Mouse (Mus musculus) heart, postnatal 36 days (tissue): ENCODE data around the gene Sox21. TPM values are rescaled to one million over a fixed set of nuclear protein-coding genes. Genes with fewer than 3 reads are reported as not detected.
A peak's percentile ranks its signal among the peaks of the same experiment; 100 is the strongest.

Experiments
- DNase-seq, 2 experiments: peaks; one replicate each; pipeline ENCODE4 v3.0.0; 2021 to 2022
- intact Hi-C: fragments of 180-260 bp; cut with DNase I; formaldehyde crosslinking; loops from one replicate; pipeline ENCODE4 v1.15.1; 2025
- total RNA-seq, 2 experiments: library from RNA; stranded (reverse); gene quantifications; 2 replicates each; pipeline ENCODE4 v1.2.3; 2021

Gene Sox21
- total RNA-seq = not detected

- intact Hi-C loops = loop anchor here (5.0 to 10.0 kb wide), 3 partner anchors 55 to 698 kb away; partner anchors contain the start of genes Dnajc3 and Gpr180
- peak; percentile 13 to 29 for DNase-seq
Measured at GRCm38 (mm10) chr14:118236886-118237289, at the start of gene Sox21. TSS of gene Sox21 (minus strand) at chr14:118237030.

GRCm38 (mm10) chr14:118286096-118286495, 49.3 kb upstream of the Sox21 start:
- DNase-seq = no peak
- intact Hi-C loops = no loop called here

GRCm38 (mm10) chr14:118282917-118283316, 46.1 kb upstream of the Sox21 start:
- intact Hi-C loops = no loop called here
- no peak for DNase-seq

- intact Hi-C loops = no loop called here
- no peak for DNase-seq
Measured at GRCm38 (mm10) chr14:118282272-118282671, 45.4 kb upstream of the Sox21 start.

GRCm38 (mm10) chr14:118277704-118278498, 41.1 kb upstream of the Sox21 start:
- no peak for DNase-seq

GRCm38 (mm10) chr14:118272594-118273555, 36.0 kb upstream of the Sox21 start:
- intact Hi-C loops = no loop called here
- no peak for DNase-seq

More at GRCm38 (mm10) chr14:118277704-118278498, 41.1 kb upstream of the Sox21 start:
- intact Hi-C loops = no loop called here

- intact Hi-C loops = no loop called here
- DNase-seq = no peak
Measured at GRCm38 (mm10) chr14:118268849-118269248, 32.0 kb upstream of the Sox21 start.

GRCm38 (mm10) chr14:118266660-118267059, 29.8 kb upstream of the Sox21 start, which contains the start of gene Gm9376:
TSS of gene Gm9376 (plus strand) at chr14:118266960.
- intact Hi-C loops = no loop called here
- DNase-seq = no peak

GRCm38 (mm10) chr14:118253381-118253780, 16.6 kb upstream of the Sox21 start:
- intact Hi-C loops = no loop called here
- no peak for DNase-seq

GRCm38 (mm10) chr14:118241416-118241815, 4.6 kb upstream of the Sox21 start:
- intact Hi-C loops = no loop called here
- no peak for DNase-seq

- intact Hi-C loops = loop anchor here (5.0 to 10.0 kb wide), 3 partner anchors 57 to 695 kb away; partner anchors contain the start of genes Dnajc3 and Gpr180
- DNase-seq = no peak
Measured at GRCm38 (mm10) chr14:118239351-118239750, 2.5 kb upstream of the Sox21 start.

GRCm38 (mm10) chr14:118237786-118238185, 956 bp upstream of the Sox21 start:
- DNase-seq = no peak
- intact Hi-C loops = loop anchor here (5.0 to 10.0 kb wide), 3 partner anchors 55 to 697 kb away; partner anchors contain the start of genes Dnajc3 and Gpr180

- peak; percentile 28 to 49 for DNase-seq
- intact Hi-C loops = loop anchor here (5.0 to 10.0 kb wide), 3 partner anchors 54 to 699 kb away; partner anchors contain the start of genes Dnajc3 and Gpr180
Measured at GRCm38 (mm10) chr14:118235973-118236885, 601 bp downstream of the Sox21 start.

- intact Hi-C loops = loop anchor here (5.0 to 10.0 kb wide), 3 partner anchors 53 to 699 kb away; partner anchors contain the start of genes Dnajc3 and Gpr180
- DNase-seq = peak; percentile 18 to 43
Measured at GRCm38 (mm10) chr14:118235361-118235972, 1.4 kb downstream of the Sox21 start.

GRCm38 (mm10) chr14:118234541-118235210, 2.2 kb downstream of the Sox21 start:
- intact Hi-C loops = loop anchor here (5.0 to 10.0 kb wide), 3 partner anchors 52 to 700 kb away; partner anchors contain the start of genes Dnajc3 and Gpr180
- peak in 1 of 2 experiments; percentile 18 for DNase-seq

GRCm38 (mm10) chr14:118233786-118234540, 2.9 kb downstream of the Sox21 start:
- intact Hi-C loops = loop anchor here (10.0 kb wide), 1 partner anchor 701 kb away; the partner anchor contains the start of gene Dnajc3
- DNase-seq = peak in 1 of 2 experiments; percentile 28

- DNase-seq = peak; percentile 19 to 33
- intact Hi-C loops = loop anchor here (10.0 kb wide), 1 partner anchor 702 kb away; the partner anchor contains the start of gene Dnajc3
Measured at GRCm38 (mm10) chr14:118232381-118232970, 4.4 kb downstream of the Sox21 start.
